Mouse (Mus musculus): ENCODE results near the gene Pnkp.

GRCm38 (mm10) chr7:44809466-44809865 is 47.5 kb upstream of the Pnkp start:
- no peak for TF ChIP-seq CTCF (conservative IDR thresholded peaks at IDR 0.05; ENCODE audit: insufficient read depth, insufficient read length, low read depth, low read length)
- TF ChIP-seq POLR2A (IDR thresholded peaks at IDR 0.05; ENCODE audit: low read depth, low read length): no peak
